Comparison of ENCODE assay signal across 7 mouse cellular contexts in genomic region chr13:73331736-73332135, GRCm38 (mm10). TPM values are rescaled to one million over a fixed set of nuclear protein-coding genes. Genes with fewer than 3 reads are reported as not detected.
DNase-seq lines count a peak whose midpoint lies in the region; ATAC-seq and TF ChIP-seq lines count a peak whose summit lies in the region.

No protein-coding gene starts in this region.

- H3K36me3 ChIP-seq in neural tube, embryonic 11.5 days (ENCODE audit: control insufficient read depth, insufficient read depth, low read length): no peaks in the 10 kb centered on the region
- no peaks in the 10 kb centered on the region for H3K36me3 ChIP-seq in forebrain, embryonic 14.5 days (ENCODE audit: control insufficient read depth, insufficient read depth, low read length)
- no peaks in the 10 kb centered on the region for H3K36me3 ChIP-seq in limb, embryonic 14.5 days (ENCODE audit: control insufficient read depth, insufficient read depth, low read length)
- no peaks in the 10 kb centered on the region for H3K36me3 ChIP-seq in stomach, postnatal 0 days (ENCODE audit: control insufficient read depth, insufficient read depth, low read length)

- H3K9me3 ChIP-seq in neural tube, embryonic 11.5 days (ENCODE audit: control insufficient read depth, low read length): no peaks in the 10 kb centered on the region
- no peaks in the 10 kb centered on the region for H3K9me3 ChIP-seq in forebrain, embryonic 14.5 days (replicated peaks; ENCODE audit: control insufficient read depth, low read length)
- H3K9me3 ChIP-seq in limb, embryonic 14.5 days (ENCODE audit: control insufficient read depth, low read length): no peaks in the 10 kb centered on the region
- H3K9me3 ChIP-seq in stomach, postnatal 0 days (ENCODE audit: control insufficient read depth, low read length): no peaks in the 10 kb centered on the region

- no peak for TF ChIP-seq CTCF in stomach, postnatal 0 days (IDR thresholded peaks at IDR 0.05; ENCODE audit: low read depth)

- H3K9ac ChIP-seq in neural tube, embryonic 11.5 days (ENCODE audit: low read length): peak overlapping the region; percentile 95
- peak overlapping the region; percentile 90 for H3K9ac ChIP-seq in forebrain, embryonic 14.5 days (ENCODE audit: low read length)
- peak overlapping the region; percentile 93 for H3K9ac ChIP-seq in limb, embryonic 14.5 days (ENCODE audit: low read depth, low read length, severe bottlenecking)
- peak overlapping the region; percentile 93 for H3K9ac ChIP-seq in stomach, postnatal 0 days (ENCODE audit: low read length)

- no peak for ATAC-seq in neural tube, embryonic 11.5 days (ENCODE audit: insufficient read depth, low FRiP score, low TSS enrichment)
- no peak for ATAC-seq in forebrain, embryonic 14.5 days
- ATAC-seq in limb, embryonic 14.5 days (ENCODE audit: low FRiP score, low read depth): no peak
- ATAC-seq in stomach, postnatal 0 days (ENCODE audit: low FRiP score, low TSS enrichment): no peak

- H3K27ac ChIP-seq in neural tube, embryonic 11.5 days (ENCODE audit: low read depth, low read length): no peak overlapping the region
- H3K27ac ChIP-seq in forebrain, embryonic 14.5 days (ENCODE audit: low read depth, low read length): no peak overlapping the region
- H3K27ac ChIP-seq in limb, embryonic 14.5 days (replicated peaks; ENCODE audit: low read depth, low read length): no peak overlapping the region
- H3K27ac ChIP-seq in stomach, postnatal 0 days (replicated peaks): peak overlapping the region; percentile 78

- WGBS in neural tube, embryonic 11.5 days: 72% methylated on average over 3 of the region's 3 CpGs
- WGBS in forebrain, embryonic 14.5 days: 79% methylated on average over 3 of the region's 3 CpGs
- WGBS in limb, embryonic 14.5 days: 69% methylated on average over 3 of the region's 3 CpGs
- 40% methylated on average over 3 of the region's 3 CpGs for WGBS in stomach, postnatal 0 days

- no peak for TF ChIP-seq EP300 in stomach, postnatal 0 days (optimal IDR thresholded peaks at IDR 0.05)

- 0 out of 2 replicates have a peak, but pooled peaks cover 2% of the 10 kb centered on the region for H3K4me1 ChIP-seq in neural tube, embryonic 11.5 days (ENCODE audit: control insufficient read depth, insufficient read depth, low read length)
- peaks cover 16% of the 10 kb centered on the region for H3K4me1 ChIP-seq in forebrain, embryonic 14.5 days (ENCODE audit: control insufficient read depth, insufficient read depth, low read length)
- peaks cover 19% of the 10 kb centered on the region for H3K4me1 ChIP-seq in limb, embryonic 14.5 days (ENCODE audit: control insufficient read depth, insufficient read depth, low read length)
- 0 out of 2 replicates have a peak, but pooled peaks cover 3% of the 10 kb centered on the region for H3K4me1 ChIP-seq in stomach, postnatal 0 days (replicated peaks; ENCODE audit: control insufficient read depth, insufficient read depth)

- peak overlapping the region; percentile 71 for H3K4me3 ChIP-seq in neural tube, embryonic 11.5 days (ENCODE audit: low read depth, low read length)
- peak overlapping the region; percentile 86 for H3K4me3 ChIP-seq in forebrain, embryonic 14.5 days (ENCODE audit: low read depth, low read length)
- H3K4me3 ChIP-seq in limb, embryonic 14.5 days (replicated peaks; ENCODE audit: low read length): peak overlapping the region; percentile 89
- H3K4me3 ChIP-seq in stomach, postnatal 0 days (ENCODE audit: low read depth, low read length): peak overlapping the region; percentile 78

- DNase-seq in neural tube, embryonic 11.5 days (ENCODE audit: low spot score): no peak
- no peak for DNase-seq in neural tube, embryonic 10.5 days (ENCODE audit: extremely low spot score, low spot score)
- no peak for DNase-seq in forebrain, embryonic 14.5 days (ENCODE audit: low spot score)
- no peak for DNase-seq in limb, embryonic 14.5 days (ENCODE audit: low spot score)
- no peak for DNase-seq in stomach, postnatal 0 days (ENCODE audit: low spot score)
- no peak for DNase-seq in urinary bladder, postnatal 4 days (ENCODE audit: low spot score in 2 of 2)
- DNase-seq in gastrocnemius, adult 8-10 months (ENCODE audit: low spot score in 2 of 2): no peak

- no peaks in the 10 kb centered on the region for H3K27me3 ChIP-seq in neural tube, embryonic 11.5 days (ENCODE audit: control insufficient read depth, insufficient read depth, low read length)
- no peaks in the 10 kb centered on the region for H3K27me3 ChIP-seq in forebrain, embryonic 14.5 days (replicated peaks; ENCODE audit: control insufficient read depth, insufficient read depth, low read length)
- no peaks in the 10 kb centered on the region for H3K27me3 ChIP-seq in limb, embryonic 14.5 days (ENCODE audit: control insufficient read depth, insufficient read depth, low read length)
- H3K27me3 ChIP-seq in stomach, postnatal 0 days (ENCODE audit: control insufficient read depth, insufficient read depth, low read length): no peaks in the 10 kb centered on the region

- peak overlapping the region; percentile 92 for H3K4me2 ChIP-seq in neural tube, embryonic 11.5 days (ENCODE audit: low read depth)
- H3K4me2 ChIP-seq in forebrain, embryonic 14.5 days (ENCODE audit: low read length): peak overlapping the region; percentile 92
- H3K4me2 ChIP-seq in limb, embryonic 14.5 days (replicated peaks; ENCODE audit: low read depth, low read length, severe bottlenecking): peak overlapping the region; percentile 93
- peak overlapping the region; percentile 86 for H3K4me2 ChIP-seq in stomach, postnatal 0 days (replicated peaks; ENCODE audit: low read depth)

- TF ChIP-seq POLR2A in limb, embryonic 14.5 days (IDR thresholded peaks at IDR 0.05; ENCODE audit: borderline replicate concordance, extremely low read depth, insufficient read depth, insufficient read length): no peak

RNA-seq across cellular contexts. Expression of gene Ndufs6, which starts 3.4 kb away (rescaled TPM):
- polyA plus RNA-seq in neural tube, embryonic 11.5 days (2014; fragmentation: Nextera tagmentation; extraction: Ambion mirVana): 304 and 314 TPM in 2 replicates
- polyA plus RNA-seq in forebrain, embryonic 14.5 days (2014; fragmentation: Nextera tagmentation; extraction: Ambion mirVana): 330 and 443 TPM in 2 replicates
- polyA plus RNA-seq in limb, embryonic 14.5 days (2012; rRNA removed): 159 and 199 TPM in 2 replicates
- 377 and 393 TPM in 2 replicates for polyA plus RNA-seq in limb, embryonic 14.5 days (2014; fragmentation: Nextera tagmentation; extraction: Ambion mirVana)
- 392 and 421 TPM in 2 replicates for polyA plus RNA-seq in stomach, postnatal 0 days (2015; fragmentation: Nextera tagmentation; extraction: Ambion mirVana)
- 100 to 1,000 TPM; 435 to 476 (median 448) TPM for total RNA-seq in gastrocnemius, adult 8-10 months (2022)

RNA-seq across cellular contexts. Expression of gene Mrpl36, which starts 3.4 kb away (rescaled TPM):
- polyA plus RNA-seq in neural tube, embryonic 11.5 days (2014; fragmentation: Nextera tagmentation; extraction: Ambion mirVana): 106 and 108 TPM in 2 replicates
- polyA plus RNA-seq in forebrain, embryonic 14.5 days (2014; fragmentation: Nextera tagmentation; extraction: Ambion mirVana): 94.9 and 113 TPM in 2 replicates
- polyA plus RNA-seq in limb, embryonic 14.5 days (2012; rRNA removed): 91.9 and 102 TPM in 2 replicates
- 116 and 122 TPM in 2 replicates for polyA plus RNA-seq in limb, embryonic 14.5 days (2014; fragmentation: Nextera tagmentation; extraction: Ambion mirVana)
- polyA plus RNA-seq in stomach, postnatal 0 days (2015; fragmentation: Nextera tagmentation; extraction: Ambion mirVana): 124 and 133 TPM in 2 replicates
- total RNA-seq in gastrocnemius, adult 8-10 months (2022): 10 to 100 TPM; 42.2 to 48.7 (median 46.7) TPM
